Mouse (Mus musculus) limb, embryonic 15.5 days (tissue): ENCODE results near the gene Gm20388. TPM values are rescaled to one million over a fixed set of nuclear protein-coding genes. Genes with fewer than 3 reads are reported as not detected.

Experiments used
- ATAC-seq: fragments of 200-750 bp; cut with Nextera tagmentation; 2 replicates; pipeline ENCODE4 v1.8.0; 2017; ENCODE audit warnings: low read depth, moderate TSS enrichment; ENCODE audit not compliant: insufficient number of reproducible peaks, low FRiP score, low TSS enrichment
- H3K27ac ChIP-seq: fragments of 300-500 bp; sonication (generic); 2 replicates; pipeline ENCODE4 v1.5.1; 2015; ENCODE audit warnings: moderate library complexity, mild to moderate bottlenecking, inconsistent platforms
- H3K27me3 ChIP-seq: fragments of 300-500 bp; sonication (generic); 2 replicates; pipeline ENCODE4 v1.6.1; 2015; ENCODE audit warnings: inconsistent platforms
- H3K36me3 ChIP-seq: fragments of 300-500 bp; sonication (generic); 2 replicates; pipeline ENCODE4 v1.6.1; 2015; ENCODE audit warnings: inconsistent platforms
- H3K4me1 ChIP-seq: fragments of 300-500 bp; sonication (generic); 2 replicates; pipeline ENCODE4 v1.6.1; 2015; ENCODE audit warnings: inconsistent platforms
- H3K4me2 ChIP-seq: fragments of 300-500 bp; sonication (generic); 2 replicates; pipeline ENCODE4 v1.6.1; 2015; ENCODE audit warnings: mild to moderate bottlenecking, inconsistent platforms
- H3K4me3 ChIP-seq: fragments of 300-500 bp; sonication (generic); 2 replicates; pipeline ENCODE4 v1.5.1; 2015; ENCODE audit warnings: mild to moderate bottlenecking, inconsistent platforms
- H3K9ac ChIP-seq: fragments of 300-500 bp; sonication (generic); 2 replicates; pipeline ENCODE4 v1.6.1; 2015; ENCODE audit warnings: inconsistent platforms
- H3K9me3 ChIP-seq: fragments of 300-500 bp; sonication (generic); 2 replicates; pipeline ENCODE4 v1.6.1; 2016; ENCODE audit warnings: inconsistent platforms
- WGBS: fragments of 180-500 bp; shearing (Covaris S2); methylation state at CpG from one replicate; pipeline ENCODE4 v1.1.7; 2015; 5-methylcytosine and 5-hydroxymethylcytosine counted together
- polyA plus RNA-seq: library from polyadenylated mRNA; unstranded; fragments of >200 nt; fragmentation: Nextera tagmentation; extraction: Ambion mirVana; gene quantifications from 2 replicates; pipeline ENCODE4 v1.2.1, GENCODE M21; 2015

Gene Gm20388
- polyA plus RNA-seq, 1 experiment from 2014 or later, result 4.9 TPM

- peaks cover 34% of the 10 kb centered on the region for H3K27me3 ChIP-seq
- H3K9me3 ChIP-seq, result no peaks in the 10 kb centered on the region
- no peak overlapping the region for H3K9ac ChIP-seq
- H3K4me3 ChIP-seq, result no peak overlapping the region
- WGBS, result 8% methylated on average over 11 of the region's 11 CpGs
- H3K36me3 ChIP-seq, result no peaks in the 10 kb centered on the region
- ATAC-seq, result peak; percentile 60
- H3K4me2 ChIP-seq, result no peak overlapping the region; the same call in 1 of the 2 replicates
- H3K27ac ChIP-seq, result peak overlapping the region; percentile 82
- peaks cover 49% of the 10 kb centered on the region for H3K4me1 ChIP-seq
Measured at GRCm38 (mm10) chr8:121368799-121369198, 1458.2 kb downstream of the Gm20388 start.

GRCm38 (mm10) chr8:121369378-121369777, 1458.7 kb downstream of the Gm20388 start:
- Histone ChIP-seq H3K27ac (peak overlapping the region; percentile 82), H3K4me3 (no peak overlapping the region), H3K4me2 (no peak overlapping the region; the same call in 1 of the 2 replicates), H3K9ac (no peak overlapping the region), H3K9me3 (no peaks in the 10 kb centered on the region), H3K27me3 (peaks cover 28% of the 10 kb centered on the region), H3K4me1 (peaks cover 53% of the 10 kb centered on the region), H3K36me3 (no peaks in the 10 kb centered on the region)
- WGBS, result 58% methylated on average over 11 of the region's 11 CpGs
- no peak for ATAC-seq

GRCm38 (mm10) chr8:121371287-121371686, 1460.6 kb downstream of the Gm20388 start:
- no peak for ATAC-seq
- Histone ChIP-seq H3K27me3 (peaks cover 23% of the 10 kb centered on the region), H3K4me3 (no peak overlapping the region), H3K9ac (no peak overlapping the region), H3K27ac (no peak overlapping the region), H3K4me2 (no peak overlapping the region), H3K4me1 (peaks cover 56% of the 10 kb centered on the region), H3K9me3 (no peaks in the 10 kb centered on the region), H3K36me3 (no peaks in the 10 kb centered on the region)
- 60% methylated on average over 9 of the region's 9 CpGs for WGBS

DNA sequence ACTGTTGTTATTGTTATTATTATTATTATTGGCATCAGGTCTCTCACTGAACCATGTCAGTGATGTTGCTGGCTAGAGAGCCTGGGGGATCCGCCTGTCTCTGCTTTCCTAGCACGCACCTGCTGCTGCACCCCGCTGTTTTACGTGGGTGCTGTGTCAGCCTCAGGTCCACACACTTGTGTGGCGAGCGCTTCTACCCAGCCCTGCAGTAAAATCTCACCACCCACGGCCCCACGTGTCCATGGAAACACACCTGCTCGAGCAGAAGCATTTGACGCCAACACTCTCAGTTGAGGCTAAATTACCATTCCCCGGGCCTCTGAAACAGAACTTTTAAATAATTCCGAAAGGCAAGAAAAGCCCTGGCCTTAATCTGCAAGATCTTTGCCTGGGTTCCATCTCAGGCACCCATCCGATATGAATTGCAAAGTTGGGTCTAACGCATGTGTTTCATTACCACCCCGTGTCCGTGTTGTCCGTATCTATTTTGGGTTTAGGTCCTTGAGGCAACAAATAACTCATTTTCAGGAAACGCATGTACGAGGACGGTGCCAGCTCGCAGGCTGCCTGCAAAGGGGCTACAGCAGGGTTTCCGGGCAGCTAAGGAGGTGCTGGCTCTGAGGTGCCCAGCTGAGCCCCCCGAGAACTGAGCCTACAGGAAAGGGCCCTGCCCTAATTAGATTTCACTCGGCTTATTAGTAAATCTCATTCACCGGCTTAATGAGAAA, 1461.4 kb downstream of the Gm20388 start:
- no peak overlapping the region for H3K9ac ChIP-seq
- H3K27ac ChIP-seq, result no peak overlapping the region
- 39% methylated on average over 25 of the region's 25 CpGs for WGBS
- H3K4me2 ChIP-seq, result peak overlapping the region; percentile 17; the same call in 1 of the 2 replicates
- ATAC-seq, result no peak
- H3K36me3 ChIP-seq, result no peaks in the 10 kb centered on the region
- H3K4me3 ChIP-seq, result no peak overlapping the region
- H3K27me3 ChIP-seq, result peaks cover 23% of the 10 kb centered on the region
- peaks cover 50% of the 10 kb centered on the region for H3K4me1 ChIP-seq
- no peaks in the 10 kb centered on the region for H3K9me3 ChIP-seq

DNA sequence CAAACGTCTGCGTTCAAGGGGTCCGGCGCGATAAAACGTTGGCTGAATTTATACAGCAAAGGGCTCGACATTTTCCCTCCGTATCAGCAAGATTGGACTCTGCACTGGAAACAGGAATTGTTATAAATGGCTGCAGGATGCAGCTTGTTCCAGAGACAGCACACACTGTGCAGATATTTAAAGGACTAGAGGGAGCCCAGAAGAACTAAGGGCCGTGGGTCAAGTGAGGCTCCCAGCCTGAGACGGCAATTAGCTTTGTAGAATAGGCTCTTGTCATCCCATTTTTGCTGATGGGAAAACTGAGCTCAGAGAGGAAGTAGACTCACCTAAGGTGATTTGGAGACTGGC, 1462.0 kb downstream of the Gm20388 start:
- no peak for ATAC-seq
- no peaks in the 10 kb centered on the region for H3K36me3 ChIP-seq
- H3K9me3 ChIP-seq, result no peaks in the 10 kb centered on the region
- H3K4me3 ChIP-seq, result no peak overlapping the region
- no peak overlapping the region for H3K9ac ChIP-seq
- H3K4me1 ChIP-seq, result peaks cover 53% of the 10 kb centered on the region
- H3K4me2 ChIP-seq, result peak overlapping the region; percentile 17; the same call in 1 of the 2 replicates
- 31% methylated on average over 10 of the region's 10 CpGs for WGBS
- H3K27ac ChIP-seq, result no peak overlapping the region
- H3K27me3 ChIP-seq, result peaks cover 25% of the 10 kb centered on the region

- no peak overlapping the region for H3K4me3 ChIP-seq
- no peak overlapping the region for H3K27ac ChIP-seq
- H3K36me3 ChIP-seq, result no peaks in the 10 kb centered on the region
- no peak overlapping the region for H3K4me2 ChIP-seq
- ATAC-seq, result no peak
- WGBS, result 23% methylated on average over 9 of the region's 9 CpGs
- H3K4me1 ChIP-seq, result peaks cover 46% of the 10 kb centered on the region
- H3K9me3 ChIP-seq, result no peaks in the 10 kb centered on the region
- no peak overlapping the region for H3K9ac ChIP-seq
- H3K27me3 ChIP-seq, result peaks cover 31% of the 10 kb centered on the region
Measured at GRCm38 (mm10) chr8:121374284-121374683, 1463.6 kb downstream of the Gm20388 start.

- Histone ChIP-seq H3K4me1 (peaks cover 41% of the 10 kb centered on the region), H3K27ac (no peak overlapping the region)
- ATAC-seq, result peak; percentile 45; the same call in 1 of the 2 replicates
Measured at GRCm38 (mm10) chr8:121374777-121375176, 1464.1 kb downstream of the Gm20388 start.

DNA sequence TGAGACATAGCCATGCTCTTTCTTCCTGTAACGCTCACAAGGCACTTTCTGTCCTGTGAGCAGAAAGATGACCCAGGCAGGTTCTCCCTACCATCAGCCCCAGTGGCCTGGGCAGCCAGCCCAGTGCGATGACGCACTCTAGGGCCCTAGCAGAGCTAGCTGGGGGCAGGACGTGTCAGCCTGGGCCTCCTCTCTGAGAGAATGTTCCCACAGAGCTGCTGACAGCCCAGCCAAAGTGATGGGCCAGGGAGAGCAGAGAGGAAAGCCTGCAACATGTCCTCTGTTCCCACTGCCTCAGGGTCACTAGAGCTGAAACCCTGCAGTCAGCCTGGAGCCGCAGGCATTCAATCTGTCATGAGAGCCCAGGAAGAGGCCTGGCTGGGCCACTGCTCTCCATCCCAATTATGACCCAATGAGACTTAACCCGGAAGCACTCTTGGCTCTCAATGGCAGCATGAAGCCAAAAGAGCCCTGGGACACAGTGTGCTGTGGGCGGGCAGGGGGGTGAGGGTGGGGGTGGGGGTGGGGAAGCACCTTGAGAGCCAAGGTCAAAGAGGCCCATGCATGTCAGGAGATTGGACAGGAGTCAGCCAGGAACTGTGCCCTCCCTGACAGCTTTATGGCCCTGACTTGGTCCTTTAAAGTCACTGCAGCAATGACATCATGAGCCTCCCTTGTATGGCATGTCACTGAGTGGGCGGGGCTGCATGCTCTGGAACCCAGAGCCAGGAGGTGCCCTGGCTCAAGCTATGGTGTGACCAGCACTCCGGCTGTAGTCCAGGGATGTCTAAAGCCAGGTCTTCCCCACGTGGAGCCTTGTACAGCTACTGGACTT, 1465.7 kb downstream of the Gm20388 start:
- no peak overlapping the region for H3K4me2 ChIP-seq
- H3K4me3 ChIP-seq, result no peak overlapping the region
- H3K9me3 ChIP-seq, result no peaks in the 10 kb centered on the region
- peaks cover 18% of the 10 kb centered on the region for H3K27me3 ChIP-seq
- ATAC-seq, result no peak
- H3K27ac ChIP-seq, result no peak overlapping the region
- 51% methylated on average over 10 of the region's 10 CpGs for WGBS
- H3K9ac ChIP-seq, result no peak overlapping the region
- H3K36me3 ChIP-seq, result no peaks in the 10 kb centered on the region
- H3K4me1 ChIP-seq, result peaks cover 34% of the 10 kb centered on the region

More at GRCm38 (mm10) chr8:121374777-121375176, 1464.1 kb downstream of the Gm20388 start:
- no peak overlapping the region for H3K4me3 ChIP-seq
- no peaks in the 10 kb centered on the region for H3K36me3 ChIP-seq
- H3K27me3 ChIP-seq, result peaks cover 26% of the 10 kb centered on the region
- H3K9me3 ChIP-seq, result no peaks in the 10 kb centered on the region
- WGBS, result 8% methylated on average over 8 of the region's 8 CpGs
- no peak overlapping the region for H3K9ac ChIP-seq
- no peak overlapping the region for H3K4me2 ChIP-seq

DNA sequence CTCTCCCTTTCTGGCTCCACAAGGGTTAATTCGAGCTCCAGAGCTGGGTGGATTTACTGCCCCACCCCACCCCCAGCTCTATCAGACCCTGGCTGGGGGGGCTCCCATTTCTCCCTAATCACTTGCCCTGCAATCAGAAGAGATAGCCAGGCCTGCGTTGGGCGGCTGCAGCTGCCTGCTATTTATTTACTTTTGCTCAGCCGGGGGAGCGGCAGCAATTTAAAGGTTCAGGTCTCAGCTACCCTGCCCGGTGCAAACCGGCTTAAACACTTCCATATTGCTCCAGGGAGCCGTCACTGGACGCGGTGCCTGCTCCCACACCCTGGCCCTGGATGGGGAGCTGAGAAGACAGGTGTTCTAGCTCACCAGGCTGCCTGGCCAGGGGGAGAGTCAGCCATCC, 1467.0 kb downstream of the Gm20388 start:
- Histone ChIP-seq H3K9ac (no peak overlapping the region), H3K9me3 (no peaks in the 10 kb centered on the region), H3K36me3 (no peaks in the 10 kb centered on the region), H3K4me3 (no peak overlapping the region), H3K4me2 (no peak overlapping the region), H3K27me3 (peaks cover 18% of the 10 kb centered on the region), H3K27ac (no peak overlapping the region), H3K4me1 (peaks cover 31% of the 10 kb centered on the region)
- no peak for ATAC-seq
- WGBS, result 9% methylated on average over 10 of the region's 10 CpGs

DNA sequence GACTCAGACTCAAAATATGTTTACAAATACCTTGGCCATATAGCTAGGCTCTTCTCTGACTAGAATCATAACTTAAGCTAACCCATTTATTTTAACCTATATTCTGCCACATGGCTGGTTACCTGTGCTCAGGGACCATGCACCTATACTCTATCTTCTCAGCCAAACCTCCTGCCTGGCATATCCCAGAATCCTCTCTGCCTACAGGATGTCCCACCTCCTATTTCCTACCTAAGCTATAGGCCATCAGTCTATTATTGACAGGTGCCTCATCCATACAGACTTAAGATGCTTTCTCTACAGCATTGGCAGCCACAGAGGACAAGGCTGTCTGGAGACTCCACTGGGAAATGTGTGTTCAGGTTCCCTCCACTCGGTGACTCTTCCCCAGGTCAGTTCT, 1468.7 kb downstream of the Gm20388 start:
- no peak for ATAC-seq
- H3K9me3 ChIP-seq, result no peaks in the 10 kb centered on the region
- H3K9ac ChIP-seq, result no peak overlapping the region
- 68% methylated on average over 1 of the region's 1 CpGs for WGBS
- no peak overlapping the region for H3K27ac ChIP-seq
- H3K4me2 ChIP-seq, result no peak overlapping the region
- H3K27me3 ChIP-seq, result peaks cover 17% of the 10 kb centered on the region
- H3K36me3 ChIP-seq, result no peaks in the 10 kb centered on the region
- H3K4me1 ChIP-seq, result peaks cover 29% of the 10 kb centered on the region
- H3K4me3 ChIP-seq, result no peak overlapping the region

GRCm38 (mm10) chr8:121382583-121383241, 1472.1 kb downstream of the Gm20388 start:
- Histone ChIP-seq H3K4me1 (peaks cover 20% of the 10 kb centered on the region), H3K4me2 (peak overlapping the region; percentile 46), H3K27ac (no peak overlapping the region), H3K9me3 (no peaks in the 10 kb centered on the region), H3K9ac (no peak overlapping the region), H3K27me3 (peaks cover 12% of the 10 kb centered on the region), H3K36me3 (no peaks in the 10 kb centered on the region), H3K4me3 (peak overlapping the region; percentile 28)
- WGBS, result 4% methylated on average over 21 of the region's 21 CpGs
- ATAC-seq, result peak; percentile 62; the same call in 1 of the 2 replicates
